ENCODE assay signal across 20 mouse cellular contexts in genomic region chr19:41672836-41673235, GRCm38 (mm10).
A peak's percentile ranks its signal among the peaks of the same experiment; 100 is the strongest.
DNase-seq lines count a peak whose midpoint lies in the region; ATAC-seq and TF ChIP-seq lines count a peak whose summit lies in the region.
"Had no signal": no experiment of that assay in that cellular context is flagged by ENCODE, and none has a peak within 500 bp of the region (broad histone marks: within the 10 kb centered on the region; RNA-seq: fewer than 3 reads in every experiment).

No protein-coding gene starts in this region.

- H3K9ac ChIP-seq in forebrain, embryonic 13.5 days = 0 out of 2 replicates have a peak overlapping the region, but pooled peaks have one; percentile 23
- H3K9ac ChIP-seq in forebrain, embryonic 11.5 days (ENCODE audit: low read length) = no peak overlapping the region
- H3K9ac ChIP-seq in midbrain, embryonic 14.5 days (replicated peaks; ENCODE audit: low read length) = no peak overlapping the region
- no peak overlapping the region for H3K9ac ChIP-seq in midbrain, postnatal 0 days (replicated peaks; ENCODE audit: low read length, poor library complexity, severe bottlenecking)
- no peak overlapping the region for H3K9ac ChIP-seq in hindbrain, embryonic 11.5 days (ENCODE audit: low read depth, low read length)
- no peak overlapping the region for H3K9ac ChIP-seq in midbrain, embryonic 16.5 days (ENCODE audit: low read depth, low read length)
- H3K9ac ChIP-seq: liver, embryonic 13.5 days; neural tube, embryonic 12.5 days had no signal

- H3K36me3 ChIP-seq in forebrain, embryonic 13.5 days (ENCODE audit: poor library complexity, severe bottlenecking) = no peaks in the 10 kb centered on the region
- H3K36me3 ChIP-seq in forebrain, embryonic 11.5 days (ENCODE audit: control insufficient read depth, insufficient read depth, low read length) = no peaks in the 10 kb centered on the region
- no peaks in the 10 kb centered on the region for H3K36me3 ChIP-seq in midbrain, embryonic 14.5 days (ENCODE audit: control insufficient read depth, insufficient read depth, low read length)
- no peaks in the 10 kb centered on the region for H3K36me3 ChIP-seq in midbrain, postnatal 0 days (ENCODE audit: insufficient read depth, low read length)
- no peaks in the 10 kb centered on the region for H3K36me3 ChIP-seq in hindbrain, embryonic 11.5 days (ENCODE audit: control insufficient read depth, insufficient read depth, low read length)
- H3K36me3 ChIP-seq in midbrain, embryonic 16.5 days (ENCODE audit: control insufficient read depth, insufficient read depth, low read length) = no peaks in the 10 kb centered on the region
- H3K36me3 ChIP-seq: heart, embryonic 10.5 days; liver, embryonic 13.5 days; neural tube, embryonic 12.5 days had no signal

- WGBS in forebrain, embryonic 13.5 days = 29% methylated on average over 4 of the region's 4 CpGs
- 51% methylated on average over 4 of the region's 4 CpGs for WGBS in forebrain, embryonic 11.5 days
- WGBS in midbrain, embryonic 14.5 days = 10% methylated on average over 4 of the region's 4 CpGs
- WGBS in midbrain, postnatal 0 days = 21% methylated on average over 4 of the region's 4 CpGs
- 27% methylated on average over 4 of the region's 4 CpGs for WGBS in hindbrain, embryonic 11.5 days
- 12% methylated on average over 4 of the region's 4 CpGs for WGBS in midbrain, embryonic 16.5 days

- no peak overlapping the region for H3K4me3 ChIP-seq in forebrain, embryonic 13.5 days
- H3K4me3 ChIP-seq in forebrain, embryonic 11.5 days (ENCODE audit: low read depth, low read length) = no peak overlapping the region
- H3K4me3 ChIP-seq in midbrain, embryonic 14.5 days (replicated peaks; ENCODE audit: low read depth, low read length) = no peak overlapping the region
- H3K4me3 ChIP-seq in midbrain, postnatal 0 days (ENCODE audit: low read depth, low read length) = no peak overlapping the region
- no peak overlapping the region for H3K4me3 ChIP-seq in hindbrain, embryonic 11.5 days (ENCODE audit: low read depth, low read length)
- H3K4me3 ChIP-seq in midbrain, embryonic 16.5 days (ENCODE audit: low read depth, low read length) = no peak overlapping the region
- H3K4me3 ChIP-seq: heart, embryonic 10.5 days; left cerebral cortex, adult 2 months; liver, embryonic 13.5 days; neural tube, embryonic 12.5 days had no signal

- DNase-seq in forebrain, embryonic 11.5 days (ENCODE audit: low spot score) = no peak
- peak; percentile 79 for DNase-seq in midbrain, embryonic 14.5 days
- no peak for DNase-seq in midbrain, postnatal 0 days (ENCODE audit: low spot score)
- DNase-seq in hindbrain, embryonic 11.5 days (ENCODE audit: low spot score) = peak; percentile 36
- no peak for DNase-seq in thymus, postnatal 0 days (ENCODE audit: low spot score)
- DNase-seq in cerebellum, adult 8-10 months = no peak
- DNase-seq: adrenal gland, postnatal 10 days; cerebellum, adult 2 months; cerebellum, postnatal 36 days; embryo, embryonic 11 days; layer of hippocampus, adult 9-11 months; liver, embryonic 13.5 days; lung, adult 2 months had no signal

- peak overlapping the region; percentile 51 for H3K27ac ChIP-seq in forebrain, embryonic 13.5 days
- H3K27ac ChIP-seq in forebrain, embryonic 11.5 days (ENCODE audit: low read depth, low read length) = no peak overlapping the region
- peak overlapping the region; percentile 74 for H3K27ac ChIP-seq in midbrain, embryonic 14.5 days (replicated peaks; ENCODE audit: low read depth, low read length)
- H3K27ac ChIP-seq in midbrain, postnatal 0 days (ENCODE audit: low read depth, low read length) = no peak overlapping the region
- H3K27ac ChIP-seq in hindbrain, embryonic 11.5 days (ENCODE audit: low read depth, low read length) = peak overlapping the region; percentile 51; the same call in 1 of the 2 replicates
- peak overlapping the region; percentile 72 for H3K27ac ChIP-seq in midbrain, embryonic 16.5 days (ENCODE audit: low read length)
- H3K27ac ChIP-seq: heart, embryonic 10.5 days; left cerebral cortex, adult 2 months; liver, embryonic 13.5 days; neural tube, embryonic 12.5 days; stomach, postnatal 0 days had no signal

- no peak; the same call in 1 of the 2 replicates for TF ChIP-seq CTCF in midbrain, postnatal 0 days (IDR thresholded peaks at IDR 0.05)

- H3K4me2 ChIP-seq in forebrain, embryonic 13.5 days = no peak overlapping the region
- H3K4me2 ChIP-seq in forebrain, embryonic 11.5 days (ENCODE audit: low read depth, low read length, severe bottlenecking) = no peak overlapping the region
- no peak overlapping the region for H3K4me2 ChIP-seq in midbrain, embryonic 14.5 days (ENCODE audit: low read length)
- H3K4me2 ChIP-seq in midbrain, postnatal 0 days (ENCODE audit: low read depth, low read length, poor library complexity, severe bottlenecking) = no peak overlapping the region
- H3K4me2 ChIP-seq in hindbrain, embryonic 11.5 days (replicated peaks; ENCODE audit: low read depth, low read length) = no peak overlapping the region
- no peak overlapping the region; the same call in 1 of the 2 replicates for H3K4me2 ChIP-seq in midbrain, embryonic 16.5 days (ENCODE audit: low read length)
- H3K4me2 ChIP-seq: liver, embryonic 13.5 days; neural tube, embryonic 12.5 days had no signal

- peaks cover 63% of the 10 kb centered on the region for H3K4me1 ChIP-seq in forebrain, embryonic 13.5 days
- H3K4me1 ChIP-seq in forebrain, embryonic 11.5 days (replicated peaks; ENCODE audit: control insufficient read depth, insufficient read depth, low read length) = peaks cover 22% of the 10 kb centered on the region
- peaks cover 73% of the 10 kb centered on the region for H3K4me1 ChIP-seq in midbrain, embryonic 14.5 days (ENCODE audit: control insufficient read depth, insufficient read depth, low read length)
- H3K4me1 ChIP-seq in midbrain, postnatal 0 days (ENCODE audit: insufficient read depth, low read length) = peaks cover 22% of the 10 kb centered on the region; the same call in 1 of the 2 replicates
- peaks cover 26% of the 10 kb centered on the region for H3K4me1 ChIP-seq in hindbrain, embryonic 11.5 days (replicated peaks; ENCODE audit: control insufficient read depth, insufficient read depth, low read length)
- H3K4me1 ChIP-seq in midbrain, embryonic 16.5 days (ENCODE audit: control insufficient read depth, insufficient read depth, low read length) = peaks cover 59% of the 10 kb centered on the region
- H3K4me1 ChIP-seq: liver, embryonic 13.5 days had no signal

- ATAC-seq in forebrain, embryonic 13.5 days = no peak; the same call in 1 of the 2 replicates
- ATAC-seq in forebrain, embryonic 11.5 days (replicated peaks; ENCODE audit: low FRiP score) = no peak
- peak; percentile 57; the same call in 1 of the 2 replicates for ATAC-seq in midbrain, embryonic 14.5 days (ENCODE audit: low FRiP score, low TSS enrichment)
- no peak for ATAC-seq in midbrain, postnatal 0 days (ENCODE audit: low FRiP score)
- no peak for ATAC-seq in hindbrain, embryonic 11.5 days (ENCODE audit: low FRiP score)
- peak; percentile 41; the same call in 1 of the 2 replicates for ATAC-seq in midbrain, embryonic 16.5 days
- ATAC-seq: intestine, embryonic 16.5 days had no signal

- H3K9me3 ChIP-seq in forebrain, embryonic 13.5 days (replicated peaks) = no peaks in the 10 kb centered on the region
- H3K9me3 ChIP-seq in forebrain, embryonic 11.5 days (ENCODE audit: control insufficient read depth, low read length) = no peaks in the 10 kb centered on the region
- H3K9me3 ChIP-seq in midbrain, embryonic 14.5 days (ENCODE audit: control insufficient read depth, low read length) = no peaks in the 10 kb centered on the region
- no peaks in the 10 kb centered on the region for H3K9me3 ChIP-seq in midbrain, postnatal 0 days (ENCODE audit: low read length)
- no peaks in the 10 kb centered on the region for H3K9me3 ChIP-seq in hindbrain, embryonic 11.5 days (ENCODE audit: control insufficient read depth, low read length)
- H3K9me3 ChIP-seq in midbrain, embryonic 16.5 days (replicated peaks; ENCODE audit: control insufficient read depth, low read length, poor library complexity, severe bottlenecking) = no peaks in the 10 kb centered on the region
- H3K9me3 ChIP-seq: heart, embryonic 10.5 days; liver, embryonic 13.5 days; neural tube, embryonic 12.5 days had no signal

- H3K27me3 ChIP-seq in forebrain, embryonic 13.5 days = 0 out of 2 replicates have a peak, but pooled peaks cover 3% of the 10 kb centered on the region
- 0 out of 2 replicates have a peak, but pooled peaks cover 2% of the 10 kb centered on the region for H3K27me3 ChIP-seq in forebrain, embryonic 11.5 days (ENCODE audit: control insufficient read depth, insufficient read depth, low read length)
- no peaks in the 10 kb centered on the region for H3K27me3 ChIP-seq in midbrain, embryonic 14.5 days (ENCODE audit: control insufficient read depth, insufficient read depth, low read length)
- H3K27me3 ChIP-seq in midbrain, postnatal 0 days (ENCODE audit: insufficient read depth, low read length) = no peaks in the 10 kb centered on the region
- H3K27me3 ChIP-seq in hindbrain, embryonic 11.5 days (ENCODE audit: control insufficient read depth, insufficient read depth, low read length) = peaks cover 4% of the 10 kb centered on the region; the same call in 1 of the 2 replicates
- H3K27me3 ChIP-seq in midbrain, embryonic 16.5 days (ENCODE audit: control insufficient read depth, insufficient read depth, low read depth, low read length) = no peaks in the 10 kb centered on the region

Comparison
In these comparisons a context has a peak if more than half of its experiments do, and no peak if none do; other contexts are left out.
1. ATAC-seq: peak in midbrain, embryonic 14.5 days (single experiment) and midbrain, embryonic 16.5 days (single experiment); none in forebrain, embryonic 13.5 days (single experiment), forebrain, embryonic 11.5 days (single experiment), midbrain, postnatal 0 days (single experiment) and hindbrain, embryonic 11.5 days (single experiment).
2. H3K27ac ChIP-seq: peak in forebrain, embryonic 13.5 days (single experiment), midbrain, embryonic 14.5 days (single experiment), hindbrain, embryonic 11.5 days (single experiment) and midbrain, embryonic 16.5 days (single experiment); none in forebrain, embryonic 11.5 days (single experiment) and midbrain, postnatal 0 days (single experiment).
3. DNase-seq: peak in midbrain, embryonic 14.5 days (single experiment) and hindbrain, embryonic 11.5 days (single experiment); none in forebrain, embryonic 11.5 days (single experiment), midbrain, postnatal 0 days (single experiment), thymus, postnatal 0 days (single experiment) and cerebellum, adult 8-10 months (single experiment).